Mouse (Mus musculus) kidney, embryonic 16.5 days (tissue): ENCODE data around the gene Rap1a. TPM values are rescaled to one million over a fixed set of nuclear protein-coding genes. Genes with fewer than 3 reads are reported as not detected.

Experiments used
- ATAC-seq: fragments of 200-750 bp; cut with Nextera tagmentation; 2 replicates; pipeline ENCODE4 v1.8.0; 2017; ENCODE audit warnings: moderate TSS enrichment; ENCODE audit not compliant: low FRiP score, low TSS enrichment
- H3K27ac ChIP-seq: fragments of 300-500 bp; sonication (generic); 2 replicates; pipeline ENCODE4 v1.5.1; 2014; ENCODE audit warnings: low read length
- H3K27me3 ChIP-seq: fragments of 300-500 bp; sonication (generic); 2 replicates; pipeline ENCODE4 v1.6.1; 2014; ENCODE audit warnings: low read length, control low read depth, mixed read lengths; ENCODE audit not compliant: insufficient read depth
- H3K36me3 ChIP-seq: fragments of 300-500 bp; sonication (generic); 2 replicates; pipeline ENCODE4 v1.6.1; 2014; ENCODE audit warnings: low read length, control low read depth, mixed read lengths; ENCODE audit not compliant: insufficient read depth
- H3K4me1 ChIP-seq: fragments of 300-500 bp; sonication (generic); 2 replicates; pipeline ENCODE4 v1.6.1; 2014; ENCODE audit warnings: low read length, control low read depth, mixed read lengths; ENCODE audit not compliant: insufficient read depth
- H3K4me2 ChIP-seq: fragments of 300-500 bp; sonication (generic); replicated peaks from 2 replicates; pipeline ENCODE4 v1.6.1; 2014; ENCODE audit warnings: low read depth, low read length
- H3K4me3 ChIP-seq: fragments of 300-500 bp; sonication (generic); 2 replicates; pipeline ENCODE4 v1.5.1; 2014; ENCODE audit warnings: mild to moderate bottlenecking, low read length
- H3K9ac ChIP-seq: fragments of 300-500 bp; sonication (generic); replicated peaks from 2 replicates; pipeline ENCODE4 v1.6.1; 2014; ENCODE audit warnings: low read length
- H3K9me3 ChIP-seq: fragments of 300-500 bp; sonication (generic); 2 replicates; pipeline ENCODE4 v1.6.1; 2016; ENCODE audit warnings: low read length, control low read depth
- WGBS: fragments of 180-500 bp; shearing (Covaris S2); extraction: QIAGEN DNeasy Blood & Tissue Kit; methylation state at CpG from one replicate; pipeline ENCODE4 v1.1.7; 2014; 5-methylcytosine and 5-hydroxymethylcytosine counted together
- polyA plus RNA-seq: library from polyadenylated mRNA; unstranded; fragments of >200 nt; fragmentation: Nextera tagmentation; extraction: Ambion mirVana; gene quantifications from 2 replicates; pipeline ENCODE4 v1.2.1, GENCODE M21; 2015

Rap1a gene
- polyA plus RNA-seq = 99.3 and 104 TPM in 2 replicates

GRCm38 (mm10) chr3:105801191-105802166 is at the start of gene Rap1a:
TSS of gene Rap1a (minus strand) at chr3:105801336.
- H3K27ac ChIP-seq = peak within 1 kb of the TSS; percentile 92
- peaks cover 26% of the 10 kb centered on the region for H3K4me1 ChIP-seq
- H3K36me3 ChIP-seq = no peaks in the 10 kb centered on the region
- H3K4me2 ChIP-seq = peak within 1 kb of the TSS; percentile 85
- ATAC-seq = peak; percentile 91
- no peaks in the 10 kb centered on the region for H3K9me3 ChIP-seq
- 29% methylated on average over 28 of the region's 50 CpGs for WGBS
- H3K4me3 ChIP-seq = peak within 1 kb of the TSS; percentile 83
- H3K9ac ChIP-seq = peak within 1 kb of the TSS; percentile 92
- no peaks in the 10 kb centered on the region for H3K27me3 ChIP-seq

- no peaks in the 10 kb centered on the region for H3K27me3 ChIP-seq
- H3K36me3 ChIP-seq = no peaks in the 10 kb centered on the region
- H3K27ac ChIP-seq = no peak overlapping the region
- no peaks in the 10 kb centered on the region for H3K9me3 ChIP-seq
- H3K4me1 ChIP-seq = no peaks in the 10 kb centered on the region
- no peak for ATAC-seq
- 63% methylated on average over 7 of the region's 7 CpGs for WGBS
- no peak overlapping the region for H3K4me2 ChIP-seq
- no peak overlapping the region for H3K9ac ChIP-seq
- no peak overlapping the region for H3K4me3 ChIP-seq
Measured at GRCm38 (mm10) chr3:105846294-105847069, 45.3 kb upstream of the Rap1a start.

GRCm38 (mm10) chr3:105839836-105840235 is 38.7 kb upstream of the Rap1a start:
- 85% methylated on average over 4 of the region's 4 CpGs for WGBS
- no peak for ATAC-seq
- Histone ChIP-seq H3K4me1 (no peaks in the 10 kb centered on the region), H3K36me3 (no peaks in the 10 kb centered on the region), H3K4me2 (no peak overlapping the region), H3K27me3 (no peaks in the 10 kb centered on the region), H3K4me3 (no peak overlapping the region), H3K9me3 (no peaks in the 10 kb centered on the region), H3K9ac (no peak overlapping the region), H3K27ac (no peak overlapping the region)

- Histone ChIP-seq H3K27me3 (no peaks in the 10 kb centered on the region), H3K4me1 (no peaks in the 10 kb centered on the region), H3K4me2 (no peak overlapping the region), H3K4me3 (no peak overlapping the region), H3K27ac (no peak overlapping the region), H3K36me3 (no peaks in the 10 kb centered on the region), H3K9me3 (no peaks in the 10 kb centered on the region), H3K9ac (no peak overlapping the region)
- ATAC-seq = no peak
- WGBS = 59% methylated on average over 3 of the region's 3 CpGs
Measured at GRCm38 (mm10) chr3:105838655-105839054, 37.5 kb upstream of the Rap1a start.

- WGBS = 92% methylated on average over 3 of the region's 3 CpGs
- Histone ChIP-seq H3K9me3 (no peaks in the 10 kb centered on the region), H3K27me3 (no peaks in the 10 kb centered on the region), H3K4me1 (no peaks in the 10 kb centered on the region), H3K4me2 (no peak overlapping the region), H3K9ac (no peak overlapping the region), H3K36me3 (no peaks in the 10 kb centered on the region), H3K4me3 (no peak overlapping the region), H3K27ac (no peak overlapping the region)
- no peak for ATAC-seq
Measured at GRCm38 (mm10) chr3:105836883-105837282, 35.7 kb upstream of the Rap1a start.

- H3K27me3 ChIP-seq = no peaks in the 10 kb centered on the region
- no peaks in the 10 kb centered on the region for H3K36me3 ChIP-seq
- no peak overlapping the region for H3K27ac ChIP-seq
- no peak overlapping the region for H3K9ac ChIP-seq
- H3K4me2 ChIP-seq = no peak overlapping the region
- WGBS = 86% methylated on average over 3 of the region's 3 CpGs
- H3K9me3 ChIP-seq = no peaks in the 10 kb centered on the region
- ATAC-seq = no peak
- H3K4me3 ChIP-seq = no peak overlapping the region
- H3K4me1 ChIP-seq = no peaks in the 10 kb centered on the region
Measured at GRCm38 (mm10) chr3:105835875-105836274, 34.7 kb upstream of the Rap1a start.

GRCm38 (mm10) chr3:105831584-105831983 is 30.4 kb upstream of the Rap1a start:
- 98% methylated on average over 3 of the region's 3 CpGs for WGBS
- no peaks in the 10 kb centered on the region for H3K9me3 ChIP-seq
- H3K4me3 ChIP-seq = no peak overlapping the region
- no peak overlapping the region for H3K9ac ChIP-seq
- H3K4me1 ChIP-seq = no peaks in the 10 kb centered on the region
- ATAC-seq = no peak
- H3K27me3 ChIP-seq = no peaks in the 10 kb centered on the region
- no peaks in the 10 kb centered on the region for H3K36me3 ChIP-seq
- H3K4me2 ChIP-seq = no peak overlapping the region
- H3K27ac ChIP-seq = no peak overlapping the region

GRCm38 (mm10) chr3:105825501-105826161 is 24.5 kb upstream of the Rap1a start:
- no peak overlapping the region for H3K4me2 ChIP-seq
- H3K4me1 ChIP-seq = peaks cover 16% of the 10 kb centered on the region
- no peaks in the 10 kb centered on the region for H3K9me3 ChIP-seq
- peak; percentile 73 for ATAC-seq
- H3K27ac ChIP-seq = 0 out of 2 replicates have a peak overlapping the region, but pooled peaks have one; percentile 43
- no peak overlapping the region for H3K9ac ChIP-seq
- 43% methylated on average over 7 of the region's 7 CpGs for WGBS
- H3K4me3 ChIP-seq = no peak overlapping the region
- no peaks in the 10 kb centered on the region for H3K27me3 ChIP-seq
- no peaks in the 10 kb centered on the region for H3K36me3 ChIP-seq

- Histone ChIP-seq H3K36me3 (no peaks in the 10 kb centered on the region), H3K4me1 (peaks cover 16% of the 10 kb centered on the region)
- 43% methylated on average over 2 of the region's 2 CpGs for WGBS
Measured at GRCm38 (mm10) chr3:105824704-105825103, 23.6 kb upstream of the Rap1a start.

More at GRCm38 (mm10) chr3:105824704-105825103, 23.6 kb upstream of the Rap1a start:
- H3K27ac ChIP-seq = no peak overlapping the region
- ATAC-seq = no peak
- no peak overlapping the region for H3K4me2 ChIP-seq
- no peaks in the 10 kb centered on the region for H3K9me3 ChIP-seq
- H3K27me3 ChIP-seq = no peaks in the 10 kb centered on the region
- no peak overlapping the region for H3K4me3 ChIP-seq
- H3K9ac ChIP-seq = no peak overlapping the region
